Mouse (Mus musculus) neural tube, embryonic 13.5 days (tissue): ENCODE results near the gene Pkd2l1. TPM values are rescaled to one million over a fixed set of nuclear protein-coding genes. Genes with fewer than 3 reads are reported as not detected.

ENCODE experiments used
- ATAC-seq: fragments of 200-750 bp; cut with Nextera tagmentation; 2 replicates; pipeline ENCODE4 v1.8.0; 2017; ENCODE audit warnings: low read depth, mild to moderate bottlenecking, moderate TSS enrichment, moderate library complexity
- H3K27ac ChIP-seq: fragments of 300-500 bp; sonication (generic); replicated peaks from 2 replicates; pipeline ENCODE4 v1.5.1; 2015; ENCODE audit warnings: moderate library complexity, mild to moderate bottlenecking, inconsistent platforms
- H3K27me3 ChIP-seq: fragments of 300-500 bp; sonication (generic); 2 replicates; pipeline ENCODE4 v1.6.1; 2015; ENCODE audit warnings: mild to moderate bottlenecking, inconsistent platforms
- H3K36me3 ChIP-seq: fragments of 300-500 bp; sonication (generic); 2 replicates; pipeline ENCODE4 v1.6.1; 2015; ENCODE audit warnings: mild to moderate bottlenecking, inconsistent platforms
- H3K4me1 ChIP-seq: fragments of 300-500 bp; sonication (generic); replicated peaks from 2 replicates; pipeline ENCODE4 v1.6.1; 2015; ENCODE audit warnings: inconsistent platforms
- H3K4me2 ChIP-seq: fragments of 300-500 bp; sonication (generic); 2 replicates; pipeline ENCODE4 v1.6.1; 2015; ENCODE audit warnings: inconsistent platforms, mild to moderate bottlenecking, moderate library complexity
- H3K4me3 ChIP-seq: fragments of 300-500 bp; sonication (generic); 2 replicates; pipeline ENCODE4 v1.5.1; 2015; ENCODE audit warnings: mild to moderate bottlenecking, inconsistent platforms
- H3K9ac ChIP-seq: fragments of 300-500 bp; sonication (generic); 2 replicates; pipeline ENCODE4 v1.6.1; 2015; ENCODE audit warnings: moderate library complexity, mild to moderate bottlenecking, inconsistent platforms
- H3K9me3 ChIP-seq: fragments of 300-500 bp; sonication (generic); 2 replicates; pipeline ENCODE4 v1.6.1; 2016; ENCODE audit warnings: inconsistent platforms
- WGBS: fragments of 180-500 bp; shearing (Covaris S2); methylation state at CpG from one replicate; pipeline ENCODE4 v1.1.7; 2015; 5-methylcytosine and 5-hydroxymethylcytosine counted together
- polyA plus RNA-seq: library from polyadenylated mRNA; unstranded; fragments of >200 nt; fragmentation: Nextera tagmentation; extraction: Ambion mirVana; gene quantifications from 2 replicates; pipeline ENCODE4 v1.2.1, GENCODE M21; 2015

Gene Pkd2l1
- polyA plus RNA-seq, 1 experiment from 2014 or later: 2.3 TPM

DNA sequence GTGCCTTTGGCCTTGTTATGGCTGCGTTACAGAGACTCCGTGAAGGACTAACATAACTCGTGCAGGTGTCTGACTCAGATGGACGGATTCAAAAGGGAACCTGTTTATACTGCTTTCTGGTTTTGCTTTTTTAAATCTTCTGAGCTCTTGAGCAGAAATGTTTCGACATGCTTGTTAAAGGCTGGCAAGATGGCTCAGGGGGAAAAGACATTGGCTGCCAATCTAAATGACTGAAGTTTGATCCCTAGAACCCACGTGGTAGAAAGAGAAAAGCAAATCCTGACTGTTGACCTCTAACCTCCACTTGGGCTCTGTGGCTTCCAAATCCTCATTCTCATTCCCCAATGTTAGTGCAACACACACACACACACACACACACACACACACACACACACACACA lies 6.3 kb upstream of the Pkd2l1 start:
- H3K4me1 ChIP-seq: 0 out of 2 replicates have a peak, but pooled peaks cover 9% of the 10 kb centered on the region
- H3K9ac ChIP-seq: no peak overlapping the region
- no peak overlapping the region for H3K27ac ChIP-seq
- H3K4me3 ChIP-seq: no peak overlapping the region
- no peaks in the 10 kb centered on the region for H3K27me3 ChIP-seq
- no peaks in the 10 kb centered on the region for H3K9me3 ChIP-seq
- ATAC-seq: no peak
- WGBS: 90% methylated on average over 6 of the region's 6 CpGs
- no peaks in the 10 kb centered on the region for H3K36me3 ChIP-seq
- no peak overlapping the region for H3K4me2 ChIP-seq

GRCm38 (mm10) chr19:44197053-44197852 lies 5.0 kb upstream of the Pkd2l1 start:
- H3K4me3 ChIP-seq: no peak overlapping the region

DNA sequence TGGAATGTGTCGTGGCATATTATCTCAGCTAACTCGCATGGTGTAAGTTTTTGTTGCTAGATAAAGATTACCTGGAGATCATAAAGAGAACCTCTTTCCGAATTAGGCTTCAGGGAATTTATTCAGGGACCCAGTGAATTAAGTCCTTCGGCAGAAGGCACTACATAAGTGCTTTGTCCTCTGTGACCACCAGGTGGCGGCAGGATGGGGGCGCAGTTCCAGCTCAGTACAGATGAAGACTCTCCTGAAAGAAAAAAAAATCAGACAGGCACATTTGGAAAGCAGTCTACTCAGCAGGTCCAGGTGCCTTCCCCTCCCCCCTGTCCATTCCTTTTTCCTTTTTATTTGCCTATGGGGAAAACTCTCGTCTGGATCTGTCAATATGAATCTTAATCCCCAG lies 2.9 kb upstream of the Pkd2l1 start:
- Histone ChIP-seq H3K4me3 (no peak overlapping the region), H3K4me2 (no peak overlapping the region), H3K9me3 (no peaks in the 10 kb centered on the region), H3K4me1 (0 out of 2 replicates have a peak, but pooled peaks cover 9% of the 10 kb centered on the region), H3K27ac (no peak overlapping the region), H3K36me3 (no peaks in the 10 kb centered on the region), H3K27me3 (no peaks in the 10 kb centered on the region), H3K9ac (no peak overlapping the region)
- WGBS: 10% methylated on average over 7 of the region's 7 CpGs
- ATAC-seq: peak; percentile 63; the same call in 1 of the 2 replicates

More at GRCm38 (mm10) chr19:44197053-44197852, 5.0 kb upstream of the Pkd2l1 start:
- no peaks in the 10 kb centered on the region for H3K9me3 ChIP-seq
- H3K4me1 ChIP-seq: 0 out of 2 replicates have a peak, but pooled peaks cover 9% of the 10 kb centered on the region
- no peaks in the 10 kb centered on the region for H3K27me3 ChIP-seq
- no peak overlapping the region for H3K27ac ChIP-seq
- H3K36me3 ChIP-seq: no peaks in the 10 kb centered on the region
- no peak for ATAC-seq
- WGBS: 91% methylated on average over 10 of the region's 10 CpGs
- no peak overlapping the region for H3K9ac ChIP-seq
- H3K4me2 ChIP-seq: no peak overlapping the region

DNA sequence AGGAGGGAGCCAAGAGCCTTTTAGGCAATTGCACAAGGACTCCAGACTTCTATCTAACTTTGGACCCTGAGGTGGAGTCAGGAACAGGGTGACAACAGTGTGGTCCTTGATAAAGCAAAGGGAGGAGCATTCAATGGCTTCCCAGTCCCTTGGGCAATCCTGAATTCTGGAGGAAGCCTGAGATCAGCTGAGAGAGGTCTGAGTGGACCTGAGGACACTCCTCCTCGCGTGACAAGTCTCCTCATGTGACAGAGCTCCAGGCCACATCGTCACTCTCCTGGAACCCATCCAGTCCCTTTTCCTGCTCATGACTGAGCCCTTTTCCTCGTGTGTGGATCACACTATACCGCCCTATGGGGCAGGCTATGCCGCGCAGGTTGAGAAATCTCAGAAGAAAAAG lies 1.7 kb upstream of the Pkd2l1 start:
- WGBS: 83% methylated on average over 7 of the region's 7 CpGs
- no peaks in the 10 kb centered on the region for H3K9me3 ChIP-seq
- no peak for ATAC-seq
- H3K4me1 ChIP-seq: 0 out of 2 replicates have a peak, but pooled peaks cover 9% of the 10 kb centered on the region
- H3K9ac ChIP-seq: no peak overlapping the region
- H3K27me3 ChIP-seq: no peaks in the 10 kb centered on the region
- no peaks in the 10 kb centered on the region for H3K36me3 ChIP-seq
- no peak overlapping the region for H3K4me3 ChIP-seq
- H3K27ac ChIP-seq: no peak overlapping the region
- H3K4me2 ChIP-seq: no peak overlapping the region

DNA sequence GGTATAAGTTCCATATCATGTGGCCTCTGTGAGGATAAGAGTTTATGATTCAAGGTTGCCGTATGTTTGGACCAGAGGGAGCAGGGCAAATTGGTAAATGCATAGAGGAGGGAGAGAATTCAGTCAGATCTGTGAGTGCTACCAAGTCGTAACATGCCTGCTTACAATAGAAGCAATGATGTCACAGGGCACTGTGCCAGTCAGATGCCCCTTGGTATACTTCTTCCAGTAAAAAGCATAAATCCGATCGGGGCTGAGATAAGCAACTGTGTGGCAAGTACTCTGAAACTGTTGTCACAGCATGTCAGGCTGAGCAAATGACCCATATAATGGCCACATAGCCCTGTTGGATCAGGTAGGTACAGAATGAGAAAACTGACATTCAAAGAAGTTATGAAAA lies 3.2 kb downstream of the Pkd2l1 start:
- H3K4me3 ChIP-seq: no peak overlapping the region
- H3K4me1 ChIP-seq: no peaks in the 10 kb centered on the region
- H3K27ac ChIP-seq: no peak overlapping the region
- H3K9ac ChIP-seq: no peak overlapping the region
- H3K27me3 ChIP-seq: no peaks in the 10 kb centered on the region
- WGBS: 85% methylated on average over 4 of the region's 4 CpGs
- H3K9me3 ChIP-seq: no peaks in the 10 kb centered on the region
- H3K36me3 ChIP-seq: no peaks in the 10 kb centered on the region
- no peak overlapping the region for H3K4me2 ChIP-seq
- no peak for ATAC-seq

- Histone ChIP-seq H3K36me3 (no peaks in the 10 kb centered on the region), H3K4me1 (no peaks in the 10 kb centered on the region), H3K4me3 (no peak overlapping the region), H3K27ac (no peak overlapping the region), H3K27me3 (no peaks in the 10 kb centered on the region), H3K9me3 (no peaks in the 10 kb centered on the region; the same call in 1 of the 2 replicates), H3K4me2 (no peak overlapping the region), H3K9ac (no peak overlapping the region)
- 61% methylated on average over 3 of the region's 3 CpGs for WGBS
- ATAC-seq: no peak
Measured at GRCm38 (mm10) chr19:44183968-44184367, 8.3 kb downstream of the Pkd2l1 start.

DNA sequence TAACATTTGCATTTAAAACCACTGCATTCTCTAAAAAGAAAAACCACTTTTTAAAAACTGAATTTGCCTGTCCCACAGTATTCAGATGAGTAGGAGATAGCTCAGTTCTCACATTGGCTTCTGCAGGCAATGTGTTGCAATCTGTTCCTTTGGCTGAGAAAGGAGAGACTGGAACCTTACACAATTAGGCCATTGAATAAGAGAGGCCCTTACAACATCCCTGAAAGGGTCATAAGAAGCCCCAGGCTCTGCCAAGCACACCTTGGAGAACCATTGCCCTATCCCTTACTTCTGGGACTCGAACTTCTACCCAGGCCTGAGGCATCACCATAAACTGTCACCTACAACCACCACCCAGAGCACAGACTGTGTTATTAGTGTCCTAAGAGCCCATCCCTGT lies 11.7 kb downstream of the Pkd2l1 start:
- Histone ChIP-seq H3K4me2 (no peak overlapping the region), H3K4me1 (no peaks in the 10 kb centered on the region), H3K36me3 (no peaks in the 10 kb centered on the region), H3K9me3 (peaks cover 8% of the 10 kb centered on the region; the same call in 1 of the 2 replicates), H3K9ac (no peak overlapping the region), H3K27me3 (no peaks in the 10 kb centered on the region), H3K27ac (no peak overlapping the region), H3K4me3 (no peak overlapping the region)
- WGBS: 86% methylated on average over 1 of the region's 1 CpGs
- ATAC-seq: no peak

DNA sequence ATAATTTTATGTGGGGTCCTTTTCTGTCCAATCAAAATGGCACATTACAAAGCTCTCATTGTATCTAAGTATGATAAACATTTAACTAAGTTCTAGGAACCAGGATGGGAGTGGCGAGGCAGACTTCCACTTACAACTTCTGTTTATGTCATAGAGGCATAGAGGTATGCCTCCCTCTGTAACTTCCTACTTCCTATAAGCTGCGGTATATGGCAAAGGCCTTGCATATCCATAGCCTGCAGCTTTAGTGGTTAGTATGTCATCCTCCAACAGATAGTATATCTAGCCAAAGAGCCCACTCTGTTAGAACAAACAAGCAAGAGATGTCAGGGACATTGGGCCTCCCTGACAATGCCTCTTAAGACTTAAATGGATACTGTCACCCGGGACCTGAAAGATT lies 15.5 kb downstream of the Pkd2l1 start:
- 96% methylated on average over 3 of the region's 3 CpGs for WGBS
- no peak overlapping the region for H3K4me3 ChIP-seq
- no peak for ATAC-seq
- H3K27ac ChIP-seq: no peak overlapping the region
- H3K4me1 ChIP-seq: no peaks in the 10 kb centered on the region
- no peak overlapping the region for H3K9ac ChIP-seq
- peaks cover 17% of the 10 kb centered on the region; the same call in 1 of the 2 replicates for H3K9me3 ChIP-seq
- H3K36me3 ChIP-seq: no peaks in the 10 kb centered on the region
- no peaks in the 10 kb centered on the region for H3K27me3 ChIP-seq
- H3K4me2 ChIP-seq: no peak overlapping the region

GRCm38 (mm10) chr19:44174835-44175234 lies 17.4 kb downstream of the Pkd2l1 start:
- no peak overlapping the region for H3K9ac ChIP-seq
- 71% methylated on average over 8 of the region's 8 CpGs for WGBS
- H3K9me3 ChIP-seq: peaks cover 17% of the 10 kb centered on the region; the same call in 1 of the 2 replicates
- no peaks in the 10 kb centered on the region for H3K36me3 ChIP-seq
- no peak for ATAC-seq
- no peaks in the 10 kb centered on the region for H3K4me1 ChIP-seq
- no peak overlapping the region for H3K4me3 ChIP-seq
- no peak overlapping the region for H3K27ac ChIP-seq
- H3K4me2 ChIP-seq: no peak overlapping the region
- no peaks in the 10 kb centered on the region for H3K27me3 ChIP-seq

DNA sequence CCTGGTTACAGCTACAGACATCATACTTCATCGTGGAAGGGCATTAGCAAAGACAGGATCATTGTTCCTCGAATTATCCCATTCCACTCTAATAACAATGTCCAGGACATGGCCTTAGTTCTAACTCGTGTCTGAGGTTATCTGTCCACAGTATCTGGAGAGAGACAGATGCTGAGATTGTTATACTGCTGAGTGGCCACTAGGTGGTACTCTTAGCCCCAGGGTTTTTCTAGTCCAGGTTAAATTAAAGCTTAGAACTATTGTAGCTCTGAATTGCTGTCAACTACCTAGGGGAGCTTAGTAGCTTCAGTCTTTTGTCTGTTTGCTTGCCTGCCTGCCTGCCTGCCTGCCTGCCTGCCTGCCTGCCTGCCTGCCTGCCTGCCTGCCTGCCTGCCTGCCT lies 30.7 kb downstream of the Pkd2l1 start:
- Histone ChIP-seq H3K9me3 (no peaks in the 10 kb centered on the region), H3K4me3 (no peak overlapping the region), H3K36me3 (no peaks in the 10 kb centered on the region), H3K27me3 (peaks cover 8% of the 10 kb centered on the region), H3K27ac (no peak overlapping the region), H3K9ac (no peak overlapping the region), H3K4me1 (no peaks in the 10 kb centered on the region), H3K4me2 (no peak overlapping the region)
- no peak for ATAC-seq
- WGBS: 12% methylated on average over 3 of the region's 3 CpGs

- H3K4me1 ChIP-seq: no peaks in the 10 kb centered on the region
Measured at GRCm38 (mm10) chr19:44159386-44159785, 32.9 kb downstream of the Pkd2l1 start.

DNA sequence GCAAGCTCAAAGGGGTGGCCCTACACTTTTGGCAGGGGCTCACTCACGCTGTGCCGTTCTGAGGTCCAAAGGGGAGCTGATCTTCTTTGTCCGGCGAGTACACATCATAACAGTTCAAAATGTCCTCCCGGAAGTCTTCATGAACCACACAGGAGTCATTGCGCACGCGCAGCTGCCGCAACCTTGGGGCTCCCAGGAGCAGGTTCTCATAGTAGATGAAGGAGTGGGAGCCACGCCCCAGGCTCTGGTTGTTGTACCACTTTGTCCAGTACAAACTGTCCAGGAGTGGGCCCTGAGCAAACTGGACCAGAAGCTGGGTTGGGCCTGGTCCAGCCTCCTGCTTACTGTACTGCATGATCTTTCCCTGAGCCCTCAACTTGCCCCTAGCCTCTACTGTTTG lies 35.2 kb downstream of the Pkd2l1 start:
- H3K27ac ChIP-seq: no peak overlapping the region
- H3K27me3 ChIP-seq: peaks cover 32% of the 10 kb centered on the region
- WGBS: 95% methylated on average over 10 of the region's 10 CpGs
- H3K9me3 ChIP-seq: no peaks in the 10 kb centered on the region
- no peak overlapping the region for H3K4me3 ChIP-seq
- H3K9ac ChIP-seq: no peak overlapping the region
- H3K4me2 ChIP-seq: no peak overlapping the region
- no peaks in the 10 kb centered on the region for H3K4me1 ChIP-seq
- ATAC-seq: no peak
- no peaks in the 10 kb centered on the region for H3K36me3 ChIP-seq

More at GRCm38 (mm10) chr19:44159386-44159785, 32.9 kb downstream of the Pkd2l1 start:
- H3K4me3 ChIP-seq: no peak overlapping the region
- no peak overlapping the region for H3K27ac ChIP-seq
- H3K4me2 ChIP-seq: no peak overlapping the region
- no peak overlapping the region for H3K9ac ChIP-seq
- H3K27me3 ChIP-seq: peaks cover 16% of the 10 kb centered on the region
- ATAC-seq: no peak
- WGBS: 86% methylated on average over 3 of the region's 3 CpGs
- no peaks in the 10 kb centered on the region for H3K36me3 ChIP-seq
- no peaks in the 10 kb centered on the region for H3K9me3 ChIP-seq

DNA sequence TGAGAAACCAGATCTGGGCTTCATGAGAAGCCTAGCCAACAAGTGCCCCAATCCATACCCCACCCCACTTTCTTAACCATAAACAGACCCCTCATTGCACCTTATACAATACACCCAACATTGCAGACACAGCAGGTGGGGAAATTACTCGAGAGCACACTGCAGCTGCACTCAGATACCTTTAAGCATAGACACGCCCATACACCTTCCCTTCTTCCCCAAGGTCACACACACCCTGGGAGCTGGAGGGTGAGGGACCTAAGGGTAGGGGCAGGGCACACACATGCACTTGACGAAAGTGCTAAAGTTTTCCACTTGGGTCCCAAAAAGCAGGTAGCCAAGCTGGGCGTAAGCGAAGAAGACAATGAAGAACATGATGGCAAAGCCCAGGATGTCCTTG lies 38.5 kb downstream of the Pkd2l1 start:
- no peaks in the 10 kb centered on the region for H3K9me3 ChIP-seq
- H3K9ac ChIP-seq: no peak overlapping the region
- H3K36me3 ChIP-seq: no peaks in the 10 kb centered on the region
- 84% methylated on average over 5 of the region's 5 CpGs for WGBS
- no peaks in the 10 kb centered on the region for H3K4me1 ChIP-seq
- no peak overlapping the region for H3K4me2 ChIP-seq
- no peak overlapping the region for H3K27ac ChIP-seq
- no peak for ATAC-seq
- H3K27me3 ChIP-seq: peaks cover 49% of the 10 kb centered on the region
- no peak overlapping the region for H3K4me3 ChIP-seq
